Mouse (Mus musculus) intestine, embryonic 15.5 days (tissue): ENCODE measurements around the gene Pter. TPM values are rescaled to one million over a fixed set of nuclear protein-coding genes. Genes with fewer than 3 reads are reported as not detected.

Source experiments
- ATAC-seq: fragments of 200-750 bp; cut with Nextera tagmentation; 2 replicates; pipeline ENCODE4 v1.8.0; 2017; ENCODE audit warnings: moderate TSS enrichment, moderate library complexity
- H3K27ac ChIP-seq: fragments of 300-500 bp; sonication (generic); 2 replicates; pipeline ENCODE4 v1.5.1; 2015; ENCODE audit warnings: mild to moderate bottlenecking, inconsistent platforms
- H3K27me3 ChIP-seq: fragments of 300-500 bp; sonication (generic); replicated peaks from 2 replicates; pipeline ENCODE4 v1.6.1; 2015; ENCODE audit warnings: inconsistent platforms
- H3K36me3 ChIP-seq: fragments of 300-500 bp; sonication (generic); 2 replicates; pipeline ENCODE4 v1.6.1; 2015; ENCODE audit warnings: inconsistent platforms
- H3K4me1 ChIP-seq: fragments of 300-500 bp; sonication (generic); replicated peaks from 2 replicates; pipeline ENCODE4 v1.6.1; 2015; ENCODE audit warnings: inconsistent platforms
- H3K4me2 ChIP-seq: fragments of 300-500 bp; sonication (generic); replicated peaks from 2 replicates; pipeline ENCODE4 v1.6.1; 2015; ENCODE audit warnings: mild to moderate bottlenecking, inconsistent platforms
- H3K4me3 ChIP-seq: fragments of 300-500 bp; sonication (generic); replicated peaks from 2 replicates; pipeline ENCODE4 v1.5.1; 2015; ENCODE audit warnings: inconsistent platforms
- H3K9ac ChIP-seq: fragments of 300-500 bp; sonication (generic); 2 replicates; pipeline ENCODE4 v1.6.1; 2015; ENCODE audit warnings: inconsistent platforms
- H3K9me3 ChIP-seq: fragments of 300-500 bp; sonication (generic); 2 replicates; pipeline ENCODE4 v1.6.1; 2016; ENCODE audit warnings: inconsistent platforms
- WGBS: fragments of 180-500 bp; shearing (Covaris S2); methylation state at CpG from one replicate; pipeline ENCODE4 v1.1.7; 2015; 5-methylcytosine and 5-hydroxymethylcytosine counted together
- polyA plus RNA-seq: library from polyadenylated mRNA; unstranded; fragments of >200 nt; fragmentation: Nextera tagmentation; extraction: Ambion mirVana; gene quantifications from 2 replicates; pipeline ENCODE4 v1.2.1, GENCODE M21; 2015

Gene Pter
- 35.0 and 38.2 TPM in 2 replicates for polyA plus RNA-seq

GRCm38 (mm10) chr2:12923804-12924591, at the start of gene Pter:
TSS of gene Pter (plus strand) at chr2:12924041.
- Histone ChIP-seq H3K36me3 (no peaks in the 10 kb centered on the region), H3K27ac (peak within 1 kb of the TSS; percentile 84), H3K4me3 (peak within 1 kb of the TSS; percentile 52), H3K27me3 (no peaks in the 10 kb centered on the region), H3K9me3 (no peaks in the 10 kb centered on the region), H3K9ac (peak within 1 kb of the TSS; percentile 57), H3K4me2 (peak within 1 kb of the TSS; percentile 79), H3K4me1 (0 out of 2 replicates have a peak, but pooled peaks cover 3% of the 10 kb centered on the region)
- ATAC-seq: peak; percentile 98
- under 1% methylated on average over 24 of the region's 24 CpGs for WGBS

GRCm38 (mm10) chr2:12874232-12874631, 49.6 kb upstream of the Pter start:
- ATAC-seq: no peak
- no peaks in the 10 kb centered on the region for H3K36me3 ChIP-seq
- 70% methylated on average over 1 of the region's 1 CpGs for WGBS

GRCm38 (mm10) chr2:12879492-12879891, 44.3 kb upstream of the Pter start:
- Histone ChIP-seq H3K9ac (no peak overlapping the region), H3K4me3 (no peak overlapping the region), H3K4me1 (no peaks in the 10 kb centered on the region), H3K27ac (no peak overlapping the region), H3K4me2 (no peak overlapping the region), H3K27me3 (no peaks in the 10 kb centered on the region), H3K36me3 (no peaks in the 10 kb centered on the region), H3K9me3 (no peaks in the 10 kb centered on the region)
- ATAC-seq: 0 out of 2 replicates have a peak, but pooled peaks have one; percentile 25
- WGBS: 49% methylated on average over 2 of the region's 2 CpGs

More at GRCm38 (mm10) chr2:12874232-12874631, 49.6 kb upstream of the Pter start:
- Histone ChIP-seq H3K4me1 (no peaks in the 10 kb centered on the region), H3K9ac (no peak overlapping the region), H3K27ac (no peak overlapping the region), H3K4me2 (no peak overlapping the region), H3K9me3 (no peaks in the 10 kb centered on the region), H3K4me3 (no peak overlapping the region), H3K27me3 (no peaks in the 10 kb centered on the region)

GRCm38 (mm10) chr2:12881009-12881408, 42.8 kb upstream of the Pter start:
- Histone ChIP-seq H3K4me2 (no peak overlapping the region), H3K9me3 (no peaks in the 10 kb centered on the region), H3K9ac (no peak overlapping the region), H3K36me3 (no peaks in the 10 kb centered on the region), H3K4me1 (no peaks in the 10 kb centered on the region), H3K27me3 (no peaks in the 10 kb centered on the region), H3K4me3 (no peak overlapping the region), H3K27ac (no peak overlapping the region)
- WGBS: 71% methylated on average over 1 of the region's 1 CpGs
- no peak for ATAC-seq

GRCm38 (mm10) chr2:12883276-12883914, 40.4 kb upstream of the Pter start:
- H3K4me2 ChIP-seq: no peak overlapping the region
- no peak overlapping the region for H3K4me3 ChIP-seq
- 57% methylated on average over 10 of the region's 10 CpGs for WGBS
- no peaks in the 10 kb centered on the region for H3K4me1 ChIP-seq
- no peaks in the 10 kb centered on the region for H3K27me3 ChIP-seq
- ATAC-seq: peak; percentile 80
- no peaks in the 10 kb centered on the region for H3K36me3 ChIP-seq
- no peaks in the 10 kb centered on the region for H3K9me3 ChIP-seq
- H3K27ac ChIP-seq: no peak overlapping the region
- no peak overlapping the region for H3K9ac ChIP-seq

GRCm38 (mm10) chr2:12887015-12887414, 36.8 kb upstream of the Pter start:
- Histone ChIP-seq H3K4me3 (no peak overlapping the region), H3K9ac (no peak overlapping the region), H3K4me1 (no peaks in the 10 kb centered on the region), H3K27me3 (no peaks in the 10 kb centered on the region), H3K9me3 (no peaks in the 10 kb centered on the region), H3K4me2 (no peak overlapping the region), H3K27ac (no peak overlapping the region), H3K36me3 (no peaks in the 10 kb centered on the region)
- no peak for ATAC-seq
- WGBS: 50% methylated on average over 2 of the region's 2 CpGs

GRCm38 (mm10) chr2:12905786-12906185, 18.1 kb upstream of the Pter start:
- H3K36me3 ChIP-seq: no peaks in the 10 kb centered on the region
- no peak overlapping the region for H3K4me2 ChIP-seq
- no peaks in the 10 kb centered on the region for H3K9me3 ChIP-seq
- H3K27ac ChIP-seq: no peak overlapping the region
- WGBS: 92% methylated on average over 1 of the region's 1 CpGs
- ATAC-seq: no peak
- no peaks in the 10 kb centered on the region for H3K27me3 ChIP-seq
- H3K9ac ChIP-seq: no peak overlapping the region
- no peak overlapping the region for H3K4me3 ChIP-seq
- no peaks in the 10 kb centered on the region for H3K4me1 ChIP-seq

GRCm38 (mm10) chr2:12925643-12926042, 1.8 kb downstream of the Pter start:
- WGBS: 53% methylated on average over 1 of the region's 1 CpGs
- no peak overlapping the region for H3K4me3 ChIP-seq
- no peak for ATAC-seq
- no peak overlapping the region for H3K9ac ChIP-seq
- no peaks in the 10 kb centered on the region for H3K27me3 ChIP-seq
- no peak overlapping the region for H3K27ac ChIP-seq
- H3K4me2 ChIP-seq: no peak overlapping the region
- H3K4me1 ChIP-seq: 0 out of 2 replicates have a peak, but pooled peaks cover 3% of the 10 kb centered on the region
- no peaks in the 10 kb centered on the region for H3K9me3 ChIP-seq
- H3K36me3 ChIP-seq: no peaks in the 10 kb centered on the region

GRCm38 (mm10) chr2:12930338-12930737, 6.5 kb downstream of the Pter start:
- Histone ChIP-seq H3K36me3 (no peaks in the 10 kb centered on the region), H3K27me3 (no peaks in the 10 kb centered on the region), H3K9me3 (no peaks in the 10 kb centered on the region), H3K27ac (no peak overlapping the region), H3K4me1 (0 out of 2 replicates have a peak, but pooled peaks cover 2% of the 10 kb centered on the region), H3K4me2 (no peak overlapping the region), H3K4me3 (no peak overlapping the region), H3K9ac (no peak overlapping the region)
- 85% methylated on average over 2 of the region's 2 CpGs for WGBS
- no peak for ATAC-seq

GRCm38 (mm10) chr2:12933905-12934304, 10.1 kb downstream of the Pter start:
- no peak overlapping the region for H3K27ac ChIP-seq
- no peaks in the 10 kb centered on the region for H3K27me3 ChIP-seq
- no peaks in the 10 kb centered on the region for H3K4me1 ChIP-seq
- no peak for ATAC-seq
- no peak overlapping the region for H3K9ac ChIP-seq
- 86% methylated on average over 2 of the region's 2 CpGs for WGBS
- H3K36me3 ChIP-seq: no peaks in the 10 kb centered on the region
- H3K4me3 ChIP-seq: no peak overlapping the region
- no peaks in the 10 kb centered on the region for H3K9me3 ChIP-seq
- H3K4me2 ChIP-seq: no peak overlapping the region

- Histone ChIP-seq H3K27ac (no peak overlapping the region), H3K9ac (no peak overlapping the region), H3K4me1 (no peaks in the 10 kb centered on the region), H3K4me3 (no peak overlapping the region), H3K27me3 (no peaks in the 10 kb centered on the region), H3K4me2 (no peak overlapping the region), H3K36me3 (no peaks in the 10 kb centered on the region), H3K9me3 (no peaks in the 10 kb centered on the region)
- no peak for ATAC-seq
- 48% methylated on average over 2 of the region's 2 CpGs for WGBS
Measured at GRCm38 (mm10) chr2:12935286-12935685, 11.4 kb downstream of the Pter start.

- Histone ChIP-seq H3K36me3 (no peaks in the 10 kb centered on the region), H3K9me3 (no peaks in the 10 kb centered on the region), H3K27me3 (no peaks in the 10 kb centered on the region), H3K27ac (no peak overlapping the region), H3K9ac (no peak overlapping the region), H3K4me1 (no peaks in the 10 kb centered on the region), H3K4me3 (no peak overlapping the region), H3K4me2 (no peak overlapping the region)
- ATAC-seq: no peak
- WGBS: 89% methylated on average over 10 of the region's 10 CpGs
Measured at GRCm38 (mm10) chr2:12937461-12938217, 13.8 kb downstream of the Pter start.
